Mouse (Mus musculus) cerebellum, adult 18-20 months (tissue): ENCODE results near the gene Notch1.

ENCODE experiments used
- DNase-seq, 2 experiments: peaks; one replicate each; pipeline ENCODE4 v3.0.0; 2021

Notch1 gene

DNA sequence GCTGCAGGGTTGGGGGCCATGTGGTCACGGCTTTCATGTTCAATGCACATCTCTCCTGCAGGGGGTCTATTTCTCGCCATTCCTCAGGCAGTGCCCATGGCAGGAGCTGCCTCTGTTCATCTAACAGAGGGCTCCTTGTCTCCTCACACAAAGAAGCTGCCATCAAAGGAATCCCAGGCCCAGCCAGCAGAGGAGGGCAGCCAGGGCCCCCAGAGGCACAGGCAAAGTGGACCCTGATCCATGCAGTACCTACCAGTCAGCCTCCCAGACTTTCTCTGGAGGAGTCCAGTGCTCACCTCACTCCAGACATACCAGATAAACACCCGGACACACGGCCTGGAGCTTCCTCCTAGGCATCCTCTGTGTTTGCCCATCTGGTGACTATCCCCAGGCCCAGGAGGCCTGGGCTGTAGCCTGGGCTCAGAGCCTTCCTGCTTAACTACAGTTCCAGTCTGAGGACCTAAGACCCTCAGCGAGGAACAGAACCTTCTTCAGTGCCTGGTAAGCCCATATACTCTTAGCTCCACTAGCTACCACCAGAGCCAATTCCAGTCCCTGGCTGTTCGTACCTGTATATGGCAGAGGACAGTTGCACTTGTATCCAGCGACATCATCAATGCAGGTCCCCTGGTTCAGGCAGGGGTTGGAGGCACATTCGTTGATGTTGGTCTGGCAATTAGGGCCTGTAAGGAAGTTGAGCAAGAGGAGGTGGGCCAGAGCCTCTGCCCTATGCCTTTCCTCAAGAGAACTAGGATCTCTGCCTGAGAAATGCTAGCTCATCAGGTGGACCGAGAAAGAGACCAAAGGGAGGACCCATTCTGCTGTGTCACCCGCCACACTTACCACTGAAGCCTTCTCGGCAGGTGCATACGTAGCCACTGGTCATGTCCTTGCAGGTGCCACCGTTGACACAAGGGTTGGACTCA, 40.7 kb downstream of the Notch1 start:
- DNase-seq, result no peak

DNA sequence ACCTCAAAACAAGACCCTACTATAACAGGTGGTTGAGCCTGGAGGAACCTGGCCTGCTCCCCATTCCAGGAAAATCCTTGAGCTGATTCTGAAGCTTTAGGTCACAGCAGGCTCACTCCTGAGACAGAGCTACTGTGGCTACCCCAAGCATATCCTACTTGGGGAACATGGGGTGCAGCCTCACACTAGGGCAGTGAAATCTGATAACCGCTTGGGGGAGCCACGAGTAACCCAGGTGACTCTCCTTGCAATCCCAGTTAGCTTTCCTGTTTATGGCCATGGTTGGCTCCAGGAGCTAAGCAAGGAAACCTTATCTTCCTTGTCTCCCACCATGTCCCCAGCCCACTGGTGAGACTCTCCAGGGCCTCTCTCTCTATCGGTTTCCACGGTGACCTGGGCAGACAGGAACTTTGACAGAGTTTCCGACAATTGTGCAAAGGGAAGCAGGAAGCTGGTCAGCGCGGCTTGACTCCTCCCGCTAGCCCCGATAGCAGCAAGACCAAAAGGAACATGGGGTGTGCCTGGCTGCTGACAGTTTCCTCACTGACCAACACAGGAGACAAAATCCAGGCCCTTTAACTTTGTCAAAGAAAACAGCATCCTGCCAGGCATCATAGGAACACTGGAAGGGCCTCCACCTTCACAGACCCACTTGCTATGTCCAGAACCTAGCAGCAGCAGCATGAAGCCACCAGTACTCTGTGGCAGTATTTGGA, 41.5 kb downstream of the Notch1 start:
- no peak for DNase-seq

DNA sequence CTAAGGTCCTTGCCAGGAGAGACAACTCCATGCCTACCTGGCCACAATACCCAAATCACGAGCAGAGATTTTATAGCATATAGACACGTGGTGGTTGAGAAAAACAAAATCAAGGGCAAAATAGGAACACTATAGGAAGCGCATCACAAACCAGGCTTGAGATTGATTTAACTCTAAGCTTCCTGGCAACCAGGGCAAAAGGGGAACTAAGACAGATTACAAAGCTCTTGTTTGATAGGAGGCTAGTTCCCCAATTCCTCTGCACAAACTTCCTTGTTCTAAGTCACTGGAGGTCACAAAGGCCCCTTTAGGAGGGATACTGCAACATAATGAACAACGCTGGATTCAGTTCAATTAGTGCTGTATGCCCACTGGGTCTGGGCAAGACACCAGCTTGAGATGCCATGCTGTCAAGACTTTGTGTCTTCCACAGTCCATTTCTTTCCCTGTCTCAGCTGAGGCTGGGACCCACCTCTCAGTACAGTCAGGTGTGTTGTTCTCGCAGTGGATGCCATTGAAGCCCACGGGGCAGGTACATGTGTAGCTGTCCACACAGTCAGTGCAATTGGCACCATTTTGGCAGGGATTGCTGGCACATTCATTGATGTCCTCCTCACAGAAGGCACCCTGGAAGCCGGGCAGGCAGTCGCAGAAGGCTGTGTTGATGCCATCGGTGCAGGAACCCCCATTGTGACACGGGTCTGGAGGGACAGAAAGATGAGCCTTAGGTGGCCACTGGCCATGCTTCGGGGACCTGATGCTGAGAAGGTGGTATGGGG, 44.0 kb downstream of the Notch1 start:
- DNase-seq, result peak; percentile 25 to 26

DNA sequence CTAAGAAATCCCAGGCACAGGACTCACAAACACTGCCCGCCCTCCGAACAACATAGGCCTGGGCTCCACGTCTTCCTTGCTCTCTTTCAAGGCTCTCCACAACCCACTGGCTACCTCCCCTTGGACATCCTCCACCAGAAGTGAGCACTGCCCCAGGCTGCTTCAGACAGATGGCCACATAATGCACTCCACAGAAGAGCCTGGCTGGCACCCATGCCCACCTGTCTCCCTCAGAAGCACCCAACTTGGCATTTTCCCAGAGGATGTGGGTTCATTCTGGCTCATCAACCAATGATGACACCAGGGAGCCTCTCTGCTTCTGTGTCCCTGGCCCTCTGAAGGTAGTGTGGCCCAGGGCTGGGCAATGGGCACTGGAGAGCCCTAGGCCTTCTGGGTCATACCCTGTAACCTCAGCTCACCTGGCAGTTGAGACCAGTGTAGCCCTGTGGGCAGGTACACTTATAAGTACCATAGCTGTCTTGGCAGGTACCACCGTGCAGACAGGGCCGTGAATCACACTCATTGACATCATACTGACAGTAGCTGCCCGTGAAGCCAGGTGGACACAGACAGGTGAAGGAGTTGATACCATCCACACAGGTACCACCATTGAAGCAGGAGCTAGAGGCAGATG, 44.7 kb downstream of the Notch1 start:
- no peak for DNase-seq

DNA sequence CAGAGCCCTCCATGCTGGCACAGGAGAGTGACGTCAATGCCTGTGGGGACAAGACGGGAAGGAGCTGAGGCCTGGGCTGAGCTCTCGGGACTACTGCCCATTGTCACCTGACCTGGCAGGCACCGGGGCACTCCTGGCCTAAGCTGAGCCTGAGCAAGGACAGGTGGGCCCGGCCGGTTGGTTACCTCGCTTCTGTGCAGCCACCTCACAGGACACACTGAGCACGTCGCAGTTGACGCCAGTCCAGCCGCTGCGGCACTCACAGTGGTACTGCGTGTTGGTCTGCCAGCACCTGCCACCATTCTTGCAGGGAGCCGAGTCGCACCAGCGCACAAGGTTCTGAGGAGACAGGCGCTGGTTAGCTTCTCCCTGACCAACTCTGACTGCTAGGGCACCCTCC, 45.5 kb downstream of the Notch1 start:
- peak; percentile 21 to 23 for DNase-seq

DNA sequence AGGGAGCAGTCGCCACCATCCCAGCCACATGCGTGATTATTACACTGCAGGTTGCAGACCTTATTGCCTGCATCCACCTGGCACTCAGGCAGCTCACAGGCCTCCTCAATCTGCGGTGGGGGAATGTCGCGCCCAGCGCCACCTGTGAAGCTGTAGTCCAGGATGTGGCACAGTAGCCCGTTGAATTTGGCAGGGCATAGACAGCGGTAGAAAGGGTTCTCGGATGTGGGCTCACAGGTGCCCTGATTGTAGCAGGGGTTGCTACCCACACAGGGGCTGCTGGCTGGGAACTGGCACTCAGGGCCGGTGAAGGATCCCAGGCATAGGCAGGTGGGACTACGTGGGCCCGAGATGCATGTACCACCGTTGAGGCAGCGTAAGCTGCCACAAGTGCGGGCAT, 48.1 kb downstream of the Notch1 start:
- no peak for DNase-seq

DNA sequence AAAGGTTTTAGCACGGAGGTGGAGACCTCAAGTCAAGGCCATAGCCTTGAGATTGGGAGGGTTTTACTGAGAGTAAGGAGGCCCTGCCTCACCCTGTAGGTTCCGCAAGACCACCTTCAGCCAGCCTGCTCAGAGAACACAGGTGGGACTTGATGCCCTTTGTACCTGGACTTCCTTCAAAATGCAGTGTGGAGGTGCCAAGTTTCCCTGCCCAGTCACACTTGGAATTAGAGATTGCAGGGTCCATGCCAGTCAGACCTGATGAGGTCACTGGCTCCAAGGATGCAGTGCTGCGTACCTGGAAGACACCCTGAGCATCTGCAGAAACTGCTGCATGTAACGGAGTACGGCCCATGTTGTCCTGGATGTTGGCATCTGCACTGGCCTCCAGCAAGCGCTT, 53.1 kb downstream of the Notch1 start:
- DNase-seq, result no peak

DNA sequence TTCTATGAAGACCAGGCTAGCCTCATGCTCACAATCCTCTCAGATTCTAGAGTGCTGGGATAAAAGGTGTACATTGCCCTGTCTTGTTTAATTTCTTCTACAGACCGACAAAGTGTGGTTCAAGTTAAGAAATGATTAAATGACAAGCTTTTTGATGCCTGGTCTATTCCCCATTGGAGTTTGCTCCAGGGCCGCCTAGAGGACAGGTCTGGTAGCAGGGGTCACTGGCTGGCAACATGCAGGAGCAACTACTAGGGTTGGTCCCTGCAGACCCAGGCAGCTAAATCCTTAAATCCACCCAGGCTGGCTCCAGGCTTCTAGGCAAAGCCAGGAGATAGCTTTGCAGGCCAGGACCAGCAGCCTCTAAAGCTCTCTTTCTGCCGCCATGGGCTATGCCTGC, 53.5 kb downstream of the Notch1 start:
- DNase-seq, result no peak

DNA sequence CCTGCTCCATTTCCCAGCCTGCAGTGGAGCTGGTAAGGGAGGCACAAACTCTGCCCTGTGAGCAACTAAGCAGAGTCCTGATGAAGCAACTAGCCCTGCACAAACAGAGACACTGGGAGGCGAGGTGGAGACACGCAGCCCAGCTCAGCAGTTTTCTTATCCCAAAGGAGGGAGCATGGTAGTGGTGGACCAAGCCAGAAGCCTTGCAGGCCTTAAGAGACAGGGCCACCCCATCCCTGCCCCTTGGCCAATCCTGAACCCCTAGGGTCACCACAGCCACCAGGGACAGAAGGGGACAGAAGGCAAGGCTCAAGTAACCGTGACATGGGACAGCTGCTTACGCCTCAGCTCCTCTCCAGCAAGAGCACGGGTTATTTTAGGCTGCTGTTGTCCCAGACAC, 54.8 kb downstream of the Notch1 start:
- no peak for DNase-seq

DNA sequence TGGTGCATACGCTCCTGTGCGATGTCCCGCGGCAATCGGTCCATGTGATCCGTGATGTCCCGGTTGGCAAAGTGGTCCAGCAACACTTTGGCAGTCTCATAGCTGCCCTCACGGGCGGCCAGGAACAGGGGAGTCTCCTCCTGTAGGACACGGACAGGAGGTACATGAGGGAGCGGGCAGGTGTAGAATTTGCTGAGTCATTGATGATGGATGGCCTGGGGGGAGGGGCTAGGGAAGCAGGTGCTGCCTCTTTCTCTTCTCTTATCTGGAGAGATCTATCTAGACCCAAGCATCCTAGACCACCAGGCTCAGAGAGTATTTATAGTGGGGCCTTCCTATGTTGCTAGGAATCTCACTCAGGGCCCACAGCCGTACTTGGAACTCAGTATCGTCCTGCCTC, 55.6 kb downstream of the Notch1 start:
- no peak for DNase-seq

DNA sequence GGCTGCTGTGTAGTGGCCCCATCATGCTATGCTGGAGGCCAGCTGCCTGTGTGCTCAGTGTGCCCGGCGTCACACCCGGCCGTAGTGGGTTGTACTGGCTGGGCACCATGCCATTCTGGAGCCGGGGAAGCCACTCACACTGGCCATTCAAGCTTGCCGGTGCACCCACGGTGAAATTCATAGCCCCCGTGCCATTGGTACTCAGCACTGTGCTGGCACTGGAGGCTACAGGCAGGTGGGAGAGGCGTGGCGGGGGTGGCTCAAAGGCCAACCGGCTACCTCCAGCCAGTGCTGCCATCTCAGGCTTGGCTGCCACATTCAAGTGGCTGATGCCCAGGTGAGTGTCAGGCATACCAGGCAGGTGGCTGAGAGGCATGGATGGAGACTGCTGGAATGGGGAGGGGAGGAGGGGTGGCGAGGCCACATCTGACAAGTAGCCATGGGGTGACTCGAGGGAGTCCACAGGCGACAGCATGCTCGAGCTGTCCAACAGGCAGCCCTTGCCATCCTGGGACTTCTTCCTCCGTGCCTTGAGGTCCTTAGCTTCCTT, 56.3 kb downstream of the Notch1 start:
- no peak for DNase-seq

DNA sequence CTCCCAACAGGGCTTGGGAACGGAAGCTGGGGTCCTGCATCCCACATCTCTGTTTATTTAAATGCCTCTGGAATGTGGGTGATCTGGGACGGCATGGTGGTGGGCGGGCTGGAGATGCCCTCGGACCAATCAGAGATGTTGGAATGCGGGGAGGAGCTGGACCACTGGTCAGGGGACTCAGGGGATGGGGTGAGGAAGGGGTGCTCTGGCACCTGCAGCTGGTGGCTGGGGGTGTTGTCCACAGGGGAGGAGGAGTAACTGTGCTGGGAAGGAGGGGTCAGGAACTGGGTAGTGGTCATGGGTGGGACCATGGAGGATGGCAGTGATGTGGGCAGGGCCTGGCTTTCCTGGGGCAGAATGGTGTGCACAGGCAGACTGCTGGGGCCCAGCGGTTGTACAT, 57.0 kb downstream of the Notch1 start:
- DNase-seq, result no peak

DNA sequence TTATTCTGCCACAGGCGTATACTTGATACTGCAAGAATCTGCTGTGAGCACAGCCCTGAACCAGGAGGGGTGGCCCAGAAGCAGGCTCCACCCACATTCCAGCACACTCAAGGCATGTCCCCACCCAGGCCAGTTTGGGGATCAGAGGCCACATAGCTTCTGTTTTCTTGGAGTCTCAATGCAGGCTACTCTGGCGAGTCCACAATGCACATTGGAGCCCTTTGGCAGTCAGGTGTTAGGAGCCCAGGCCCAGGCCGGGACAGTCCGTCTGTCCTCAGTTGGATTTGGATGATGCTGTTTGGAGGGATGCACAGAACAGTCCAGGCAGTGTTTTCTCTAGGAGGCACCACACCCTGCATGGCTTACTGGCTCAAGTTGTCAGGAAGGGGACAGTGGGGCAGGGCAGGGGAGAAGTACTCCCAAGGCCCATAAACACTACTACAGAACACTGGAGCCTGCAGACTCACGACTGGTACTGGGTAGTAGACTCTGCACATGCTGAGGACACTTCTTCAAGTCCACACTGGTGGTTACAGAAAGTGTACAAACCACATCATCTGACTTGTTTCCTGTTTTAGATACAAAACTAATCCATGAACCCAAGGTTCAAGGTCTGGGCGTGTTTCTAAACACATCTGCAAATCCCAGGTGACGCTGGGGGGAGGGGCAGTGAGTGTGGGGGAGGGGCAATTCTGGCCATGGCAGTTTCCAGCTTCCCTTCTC, 57.9 kb downstream of the Notch1 start:
- no peak for DNase-seq

DNA sequence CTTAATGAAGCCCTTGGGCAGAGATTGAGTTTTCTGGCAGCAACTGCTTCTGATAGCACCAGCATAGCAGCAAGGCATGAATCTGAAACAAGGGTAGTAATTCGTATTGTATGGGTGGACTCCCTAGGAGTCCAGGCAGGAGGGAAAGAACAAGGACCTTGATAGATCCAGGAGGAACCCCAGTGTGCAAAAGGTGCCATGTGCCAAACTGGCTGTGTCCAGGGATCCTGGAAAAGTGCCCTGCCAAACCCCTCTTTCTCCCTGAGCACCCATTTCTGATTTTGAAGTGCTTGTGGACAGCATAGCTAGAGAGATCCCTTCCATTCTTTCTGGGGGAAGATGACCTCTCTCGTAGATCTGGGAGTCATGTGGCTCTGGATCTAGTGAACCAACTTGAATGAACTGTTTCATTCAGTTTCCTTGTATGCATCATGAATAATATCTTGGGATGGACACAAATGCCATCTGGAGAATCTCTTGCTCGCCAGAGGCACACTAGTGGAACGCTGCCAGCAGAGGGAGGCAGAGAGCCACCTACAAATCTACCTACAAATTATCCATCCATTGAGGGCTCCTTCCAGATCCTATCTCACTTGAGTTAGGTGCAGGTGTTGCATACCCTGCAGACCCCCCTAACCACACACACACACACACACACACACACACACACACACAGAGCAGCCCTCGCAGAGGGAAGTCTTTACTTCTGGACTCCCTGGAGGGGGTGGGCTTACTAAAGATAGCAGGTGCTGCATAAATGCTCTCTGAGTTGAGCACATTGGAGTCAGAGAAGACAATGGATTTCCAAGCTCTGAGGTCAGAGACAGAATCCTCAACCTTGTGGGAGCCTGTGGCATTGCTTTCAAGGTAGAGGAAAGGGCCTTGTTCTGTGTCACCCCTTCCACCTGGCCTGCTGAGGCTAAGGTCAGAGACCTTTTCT, 67.1 kb downstream of the Notch1 start:
- peak; percentile 82 to 89 for DNase-seq

DNA sequence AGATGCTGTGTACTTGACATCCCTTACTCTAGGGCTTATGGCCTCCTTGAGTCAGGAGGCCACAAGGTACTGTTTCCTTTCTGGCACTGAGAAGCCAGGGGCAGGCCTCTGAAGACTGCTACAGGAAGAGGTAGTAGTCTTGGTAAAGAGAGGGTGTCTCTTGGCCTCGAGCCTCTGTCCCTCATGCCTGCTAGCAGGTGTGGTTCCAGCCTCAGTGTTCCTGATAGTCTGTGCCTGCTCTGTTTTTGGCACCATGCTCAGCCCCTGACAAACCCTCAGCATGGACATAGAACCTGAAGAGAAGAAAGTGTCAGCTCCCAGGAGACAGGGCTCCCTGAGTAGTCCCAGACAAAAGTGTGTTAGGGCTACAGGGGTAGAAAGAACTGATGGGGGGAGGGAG, 69.0 kb downstream of the Notch1 start:
- no peak for DNase-seq

DNA sequence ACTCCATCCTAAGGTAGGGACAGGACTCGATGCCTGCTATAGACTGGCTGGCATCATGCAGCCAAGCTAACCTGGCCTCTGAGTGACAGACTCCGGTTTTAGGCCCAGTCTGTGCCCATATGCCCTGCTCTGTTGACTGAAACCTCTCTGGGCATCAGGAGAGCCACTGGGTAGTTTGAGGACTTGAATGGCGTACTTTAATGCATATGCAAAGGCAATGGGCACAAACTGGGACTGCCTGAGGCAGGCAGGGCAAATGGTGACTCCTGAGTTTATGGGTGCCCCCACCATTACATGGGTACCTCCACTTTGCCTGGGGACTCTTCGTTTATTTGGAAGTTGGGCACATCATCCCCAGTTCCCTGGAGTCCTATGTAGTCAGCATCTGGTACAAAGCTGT, 69.8 kb downstream of the Notch1 start:
- peak in 1 of 2 experiments; percentile 22 for DNase-seq

DNA sequence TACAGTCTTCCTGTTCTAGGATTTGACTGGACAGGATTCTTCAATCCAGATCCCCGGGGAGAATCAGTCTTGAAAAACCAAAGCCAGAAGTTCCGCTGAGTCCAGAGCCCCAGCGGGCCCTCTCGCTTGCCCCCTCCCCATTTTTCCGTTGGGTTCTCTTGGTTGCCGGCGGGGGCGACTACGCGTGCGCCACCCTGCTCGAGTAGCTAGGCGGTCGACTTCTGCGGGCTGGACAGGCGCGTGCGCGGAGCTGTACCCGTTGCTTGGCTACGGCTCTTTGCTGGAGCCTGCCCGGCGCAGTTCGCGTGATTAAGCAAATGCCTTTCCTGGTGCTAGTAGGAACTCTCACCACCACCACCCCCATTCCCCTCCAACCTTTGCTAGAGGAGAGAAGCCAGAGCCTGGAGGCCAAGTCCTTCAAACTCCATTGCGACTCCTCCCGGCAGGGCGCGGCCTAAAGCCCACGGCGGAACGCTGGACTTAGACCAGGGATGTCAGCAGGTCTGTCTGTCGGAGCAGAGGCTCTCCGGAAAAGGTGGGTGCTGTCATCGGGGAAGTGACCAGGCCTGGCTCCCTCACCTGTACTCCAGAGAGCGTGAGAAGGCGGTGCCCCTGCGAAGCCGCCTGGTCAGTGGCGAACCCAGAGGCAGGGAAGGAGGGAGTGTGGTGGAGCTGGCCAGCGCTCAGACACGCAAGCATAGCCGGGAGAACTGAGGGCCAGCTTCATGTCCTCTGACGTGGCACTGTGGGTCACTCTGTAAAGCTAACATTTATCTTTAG, 70.6 kb downstream of the Notch1 start:
- peak; percentile 92 to 93 for DNase-seq

DNA sequence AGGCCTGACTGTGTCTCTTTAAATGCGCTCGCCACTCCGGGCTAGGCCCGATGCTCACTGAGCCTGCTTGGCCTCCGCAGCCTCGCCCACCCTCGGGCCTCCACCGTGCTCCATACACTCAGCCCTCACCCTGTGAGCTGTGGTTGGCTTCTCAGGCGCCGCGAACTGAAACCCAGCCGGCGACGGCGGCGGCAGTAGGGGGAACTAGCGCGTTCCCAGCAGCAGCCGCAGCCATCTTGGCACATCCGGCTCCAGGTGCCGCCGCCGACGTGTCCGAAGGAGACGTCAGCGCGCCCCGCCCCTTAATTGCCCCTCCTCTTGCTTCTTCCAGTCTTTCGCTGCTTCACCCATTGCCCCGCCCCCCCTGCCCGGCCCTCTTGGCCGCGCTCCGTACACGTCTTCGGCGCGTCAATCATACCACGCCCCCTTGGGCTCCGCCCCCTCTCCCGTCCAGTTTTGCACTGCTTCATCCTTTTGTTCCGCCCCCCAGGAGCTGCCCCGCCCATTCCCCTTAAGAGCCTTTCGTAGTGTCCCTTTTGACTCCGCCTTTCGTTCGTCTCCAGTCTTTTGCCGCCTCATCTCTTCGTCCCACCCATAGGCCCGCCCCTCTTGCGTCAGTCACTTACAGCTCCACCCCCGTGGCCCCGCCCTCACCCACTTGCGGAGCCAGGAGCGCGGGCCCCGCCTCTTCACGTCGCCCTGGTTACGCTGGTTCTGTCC, 71.4 kb downstream of the Notch1 start, which contains the start of gene Sec16a:
Sec16a (minus strand) TSS at position 271 of the 720 bp plus-strand sequence.
- peak; percentile 100 for DNase-seq

DNA sequence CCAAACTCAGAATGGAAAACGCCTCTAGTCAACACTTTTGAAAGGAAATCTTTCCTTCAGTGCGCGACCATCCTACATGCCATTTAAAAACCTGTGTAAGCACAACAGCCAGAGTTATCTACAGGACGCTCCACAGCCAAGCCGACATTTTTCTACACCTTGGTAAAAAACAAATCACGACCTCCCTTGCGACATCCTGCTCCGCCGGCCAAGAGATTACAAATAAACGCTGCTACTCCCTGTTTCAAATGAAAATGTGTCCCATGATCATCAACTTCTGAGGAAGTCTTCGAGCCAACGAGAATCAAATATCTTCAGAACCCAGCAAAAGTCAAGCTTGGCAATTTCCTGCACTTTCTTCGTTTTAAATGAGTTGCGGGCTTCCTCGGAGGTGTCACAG, 72.1 kb downstream of the Notch1 start:
- DNase-seq, result no peak
